ENCODE assay signal across 11 mouse cellular contexts in genomic region chr12:16034691-16035515, GRCm38 (mm10).
"Had no signal": no experiment of that assay in that cellular context is flagged by ENCODE, and none has a peak within 500 bp of the region (broad histone marks: within the 10 kb centered on the region; RNA-seq: fewer than 3 reads in every experiment).

No protein-coding gene starts in this region.

- H3K36me3 ChIP-seq: midbrain, embryonic 13.5 days; stomach, embryonic 15.5 days had no signal

- H3K9me3 ChIP-seq: midbrain, embryonic 13.5 days; stomach, embryonic 15.5 days had no signal

- H3K27ac ChIP-seq: left cerebral cortex, adult 2 months; liver, embryonic 14.5 days; midbrain, embryonic 13.5 days; stomach, embryonic 15.5 days had no signal

- H3K4me3 ChIP-seq: left cerebral cortex, adult 2 months; midbrain, embryonic 13.5 days; stomach, embryonic 15.5 days had no signal

- H3K27me3 ChIP-seq: midbrain, embryonic 13.5 days; stomach, embryonic 15.5 days had no signal

- H3K9ac ChIP-seq: liver, embryonic 14.5 days; midbrain, embryonic 13.5 days; stomach, embryonic 15.5 days had no signal

- ATAC-seq: lung, postnatal 0 days; midbrain, embryonic 13.5 days had no signal

- H3K4me2 ChIP-seq: midbrain, embryonic 13.5 days; stomach, embryonic 15.5 days had no signal

- DNase-seq: liver; lung, adult 2 months; lung, postnatal 36 days; right cerebral cortex, postnatal 14 days; thymus, adult 2 months; thymus, postnatal 25 days had no signal

- H3K4me1 ChIP-seq: midbrain, embryonic 13.5 days; stomach, embryonic 15.5 days had no signal
